Mouse (Mus musculus) limb, embryonic 13.5 days (tissue): ENCODE measurements around the gene Tinf2. TPM values are rescaled to one million over a fixed set of nuclear protein-coding genes. Genes with fewer than 3 reads are reported as not detected.

Experiments
- ATAC-seq: fragments of 200-750 bp; cut with Nextera tagmentation; 2 replicates; pipeline ENCODE4 v1.8.0; 2017; ENCODE audit warnings: low read depth, moderate number of reproducible peaks, moderate TSS enrichment; ENCODE audit not compliant: low FRiP score
- H3K27ac ChIP-seq: fragments of 300-500 bp; sonication (generic); 2 replicates; pipeline ENCODE4 v1.5.1; 2015; ENCODE audit warnings: inconsistent platforms, mild to moderate bottlenecking, moderate library complexity
- H3K27me3 ChIP-seq: fragments of 300-500 bp; sonication (generic); 2 replicates; pipeline ENCODE4 v1.6.1; 2015; ENCODE audit warnings: mild to moderate bottlenecking, inconsistent platforms
- H3K36me3 ChIP-seq: fragments of 300-500 bp; sonication (generic); 2 replicates; pipeline ENCODE4 v1.6.1; 2015; ENCODE audit warnings: inconsistent platforms, mild to moderate bottlenecking, moderate library complexity
- H3K4me1 ChIP-seq: fragments of 300-500 bp; sonication (generic); 2 replicates; pipeline ENCODE4 v1.6.1; 2015; ENCODE audit warnings: inconsistent platforms
- H3K4me2 ChIP-seq: fragments of 300-500 bp; sonication (generic); replicated peaks from 2 replicates; pipeline ENCODE4 v1.6.1; 2015; ENCODE audit warnings: inconsistent platforms, mild to moderate bottlenecking, moderate library complexity
- H3K4me3 ChIP-seq: fragments of 300-500 bp; sonication (generic); 2 replicates; pipeline ENCODE4 v1.5.1; 2015; ENCODE audit warnings: moderate library complexity, mild to moderate bottlenecking, inconsistent platforms
- H3K9ac ChIP-seq: fragments of 300-500 bp; sonication (generic); 2 replicates; pipeline ENCODE4 v1.6.1; 2015; ENCODE audit warnings: mild to moderate bottlenecking, inconsistent platforms
- H3K9me3 ChIP-seq: fragments of 300-500 bp; sonication (generic); 2 replicates; pipeline ENCODE4 v1.6.1; 2016; ENCODE audit warnings: inconsistent platforms
- WGBS: fragments of 180-500 bp; shearing (Covaris S2); methylation state at CpG from one replicate; pipeline ENCODE4 v1.1.7; 2015; 5-methylcytosine and 5-hydroxymethylcytosine counted together
- polyA plus RNA-seq: library from polyadenylated mRNA; unstranded; fragments of >200 nt; fragmentation: Nextera tagmentation; extraction: Ambion mirVana; gene quantifications from 2 replicates; pipeline ENCODE4 v1.2.1, GENCODE M21; 2015

The Tinf2 gene
- polyA plus RNA-seq, 1 experiment from 2014 or later = 43.4 TPM

- Histone ChIP-seq H3K4me3 (no peak overlapping the region), H3K4me2 (no peak overlapping the region), H3K4me1 (no peaks in the 10 kb centered on the region), H3K36me3 (no peaks in the 10 kb centered on the region), H3K27me3 (no peaks in the 10 kb centered on the region), H3K27ac (no peak overlapping the region), H3K9me3 (no peaks in the 10 kb centered on the region), H3K9ac (no peak overlapping the region)
- 87% methylated on average over 4 of the region's 4 CpGs for WGBS
- no peak for ATAC-seq
Observed at GRCm38 (mm10) chr14:55697226-55697625, 15.6 kb upstream of the Tinf2 start.

GRCm38 (mm10) chr14:55689433-55689832 lies 7.8 kb upstream of the Tinf2 start:
- Histone ChIP-seq H3K9me3 (no peaks in the 10 kb centered on the region), H3K9ac (no peak overlapping the region), H3K27ac (no peak overlapping the region), H3K27me3 (no peaks in the 10 kb centered on the region), H3K36me3 (no peaks in the 10 kb centered on the region), H3K4me3 (no peak overlapping the region), H3K4me2 (no peak overlapping the region), H3K4me1 (no peaks in the 10 kb centered on the region)
- WGBS = 75% methylated on average over 10 of the region's 10 CpGs
- no peak for ATAC-seq

- no peaks in the 10 kb centered on the region for H3K9me3 ChIP-seq
- 8% methylated on average over 3 of the region's 3 CpGs for WGBS
- H3K9ac ChIP-seq = peak overlapping the region; percentile 53
- peak overlapping the region; percentile 81 for H3K4me2 ChIP-seq
- peak; percentile 32 for ATAC-seq
- H3K27ac ChIP-seq = peak overlapping the region; percentile 82; the same call in 1 of the 2 replicates
- peaks cover 34% of the 10 kb centered on the region for H3K36me3 ChIP-seq
- H3K4me1 ChIP-seq = peaks cover 10% of the 10 kb centered on the region
- H3K4me3 ChIP-seq = peak overlapping the region; percentile 78
- H3K27me3 ChIP-seq = no peaks in the 10 kb centered on the region
Observed at GRCm38 (mm10) chr14:55682118-55682493, 486 bp upstream of the Tinf2 start.

GRCm38 (mm10) chr14:55677615-55678014 lies 4.0 kb downstream of the Tinf2 start:
- Histone ChIP-seq H3K36me3 (peaks cover 56% of the 10 kb centered on the region), H3K27ac (no peak overlapping the region)
- ATAC-seq = no peak

GRCm38 (mm10) chr14:55672741-55673060 lies 8.9 kb downstream of the Tinf2 start:
- no peak for ATAC-seq
- Histone ChIP-seq H3K4me2 (peak overlapping the region; percentile 94), H3K9ac (peak overlapping the region; percentile 91), H3K27me3 (no peaks in the 10 kb centered on the region), H3K4me3 (peak overlapping the region; percentile 87), H3K9me3 (no peaks in the 10 kb centered on the region), H3K27ac (peak overlapping the region; percentile 91; the same call in 1 of the 2 replicates), H3K36me3 (peaks cover 40% of the 10 kb centered on the region), H3K4me1 (peaks cover 17% of the 10 kb centered on the region)
- 79% methylated on average over 7 of the region's 7 CpGs for WGBS

More at GRCm38 (mm10) chr14:55677615-55678014, 4.0 kb downstream of the Tinf2 start:
- no peak overlapping the region for H3K4me2 ChIP-seq
- H3K27me3 ChIP-seq = no peaks in the 10 kb centered on the region
- WGBS = 89% methylated on average over 4 of the region's 4 CpGs
- H3K4me3 ChIP-seq = no peak overlapping the region
- H3K4me1 ChIP-seq = peaks cover 14% of the 10 kb centered on the region
- H3K9ac ChIP-seq = no peak overlapping the region
- no peaks in the 10 kb centered on the region for H3K9me3 ChIP-seq

- Histone ChIP-seq H3K27ac (peak within 1 kb of the TSS; percentile 91), H3K4me1 (peaks cover 17% of the 10 kb centered on the region), H3K4me3 (peak within 1 kb of the TSS; percentile 87), H3K9me3 (no peaks in the 10 kb centered on the region), H3K36me3 (peaks cover 34% of the 10 kb centered on the region), H3K27me3 (no peaks in the 10 kb centered on the region), H3K9ac (peak within 1 kb of the TSS; percentile 91), H3K4me2 (peak within 1 kb of the TSS; percentile 94)
- under 1% methylated on average over 38 of the region's 38 CpGs for WGBS
- peak; percentile 98 for ATAC-seq
Observed at GRCm38 (mm10) chr14:55671833-55672740, 9.5 kb downstream of the Tinf2 start, which contains the start of the genes Gmpr2 and Nedd8. Gmpr2 (plus strand) TSS chr14:55671941. Nedd8 (minus strand) TSS chr14:55672124.

GRCm38 (mm10) chr14:55671486-55671832 lies 10.2 kb downstream of the Tinf2 start:
- Histone ChIP-seq H3K4me2 (peak overlapping the region; percentile 94), H3K36me3 (peaks cover 33% of the 10 kb centered on the region), H3K4me3 (peak overlapping the region; percentile 87), H3K4me1 (peaks cover 17% of the 10 kb centered on the region), H3K9me3 (no peaks in the 10 kb centered on the region), H3K9ac (peak overlapping the region; percentile 91), H3K27me3 (no peaks in the 10 kb centered on the region), H3K27ac (peak overlapping the region; percentile 91)
- under 1% methylated on average over 12 of the region's 12 CpGs for WGBS
- ATAC-seq = peak; percentile 55

GRCm38 (mm10) chr14:55660636-55661035 lies 21.0 kb downstream of the Tinf2 start:
- peak overlapping the region; percentile 65 for H3K4me3 ChIP-seq
- peak overlapping the region; percentile 66 for H3K4me2 ChIP-seq
- H3K4me1 ChIP-seq = peaks cover 18% of the 10 kb centered on the region
- ATAC-seq = peak; percentile 43; the same call in 1 of the 2 replicates
- H3K27me3 ChIP-seq = no peaks in the 10 kb centered on the region
- peak overlapping the region; percentile 66; the same call in 1 of the 2 replicates for H3K27ac ChIP-seq
- H3K9me3 ChIP-seq = no peaks in the 10 kb centered on the region
- 43% methylated on average over 2 of the region's 2 CpGs for WGBS
- peaks cover 48% of the 10 kb centered on the region for H3K36me3 ChIP-seq
- peak overlapping the region; percentile 35; the same call in 1 of the 2 replicates for H3K9ac ChIP-seq

GRCm38 (mm10) chr14:55659960-55660573 lies 21.6 kb downstream of the Tinf2 start, which contains the start of gene Mdp1:
Mdp1 (minus strand) TSS chr14:55660508.
- Histone ChIP-seq H3K4me3 (peak within 1 kb of the TSS; percentile 65), H3K36me3 (peaks cover 46% of the 10 kb centered on the region), H3K4me2 (peak within 1 kb of the TSS; percentile 66), H3K9me3 (no peaks in the 10 kb centered on the region), H3K9ac (peak within 1 kb of the TSS; percentile 78), H3K4me1 (peaks cover 18% of the 10 kb centered on the region), H3K27me3 (no peaks in the 10 kb centered on the region), H3K27ac (peak within 1 kb of the TSS; percentile 66)
- peak; percentile 92 for ATAC-seq
- under 1% methylated on average over 39 of the region's 39 CpGs for WGBS

GRCm38 (mm10) chr14:55658011-55658410 lies 23.6 kb downstream of the Tinf2 start:
- no peak overlapping the region for H3K4me3 ChIP-seq
- no peak overlapping the region for H3K9ac ChIP-seq
- H3K4me2 ChIP-seq = no peak overlapping the region
- H3K9me3 ChIP-seq = no peaks in the 10 kb centered on the region
- WGBS = 88% methylated on average over 5 of the region's 5 CpGs
- no peaks in the 10 kb centered on the region for H3K27me3 ChIP-seq
- H3K27ac ChIP-seq = no peak overlapping the region
- peaks cover 37% of the 10 kb centered on the region for H3K36me3 ChIP-seq
- peaks cover 18% of the 10 kb centered on the region for H3K4me1 ChIP-seq
- ATAC-seq = no peak

- peaks cover 29% of the 10 kb centered on the region for H3K36me3 ChIP-seq
- no peak overlapping the region for H3K4me3 ChIP-seq
- H3K4me2 ChIP-seq = no peak overlapping the region
- no peak overlapping the region for H3K9ac ChIP-seq
- H3K27me3 ChIP-seq = no peaks in the 10 kb centered on the region
- no peak for ATAC-seq
- no peaks in the 10 kb centered on the region for H3K9me3 ChIP-seq
- whole genome bisulfite sequencing = 87% methylated on average over 3 of the region's 3 CpGs
- H3K27ac ChIP-seq = no peak overlapping the region
- H3K4me1 ChIP-seq = peaks cover 18% of the 10 kb centered on the region
Observed at GRCm38 (mm10) chr14:55656935-55657334, 24.7 kb downstream of the Tinf2 start.

GRCm38 (mm10) chr14:55651528-55651927 lies 30.1 kb downstream of the Tinf2 start:
- WGBS = 88% methylated on average over 7 of the region's 7 CpGs
- Histone ChIP-seq H3K4me1 (no peaks in the 10 kb centered on the region), H3K9ac (no peak overlapping the region), H3K36me3 (peaks cover 10% of the 10 kb centered on the region), H3K27ac (no peak overlapping the region), H3K4me3 (no peak overlapping the region), H3K9me3 (no peaks in the 10 kb centered on the region), H3K27me3 (no peaks in the 10 kb centered on the region), H3K4me2 (no peak overlapping the region)
- no peak for ATAC-seq
